Mouse (Mus musculus) heart, adult 2 months (tissue): ENCODE measurements around the gene 4833423E24Rik. TPM values are rescaled to one million over a fixed set of nuclear protein-coding genes. Genes with fewer than 3 reads are reported as not detected.

Source experiments
- DNase-seq, 2 experiments: peaks; one replicate each; pipeline ENCODE4 v3.0.0; 2021
- H3K27ac ChIP-seq: fragments of 200-600 bp; 2 replicates; pipeline ENCODE4 v1.8.1; 2022
- H3K27me3 ChIP-seq: fragments of 200-500 bp; 2 replicates; pipeline ENCODE4 v1.6.1; 2012; ENCODE audit warnings: mild to moderate bottlenecking, low read length, inconsistent platforms, mixed read lengths; ENCODE audit not compliant: control insufficient read depth, insufficient read depth
- H3K36me3 ChIP-seq: fragments of 200-500 bp; 2 replicates; pipeline ENCODE4 v1.6.1; 2012; ENCODE audit warnings: low read length, inconsistent platforms; ENCODE audit not compliant: control insufficient read depth, insufficient read depth
- H3K4me1 ChIP-seq: fragments of 200-500 bp; 2 replicates; pipeline ENCODE4 v1.6.1; 2011; ENCODE audit warnings: low read length; ENCODE audit not compliant: control insufficient read depth, insufficient read depth
- H3K4me3 ChIP-seq: fragments of 200-600 bp; 2 replicates; pipeline ENCODE4 v1.8.1; 2022
- H3K79me2 ChIP-seq: fragments of 200-500 bp; replicated peaks from 2 replicates; pipeline ENCODE4 v1.6.1; 2012; ENCODE audit warnings: mild to moderate bottlenecking, inconsistent platforms, low read length, moderate library complexity, mixed read lengths; ENCODE audit not compliant: control insufficient read depth, insufficient read depth
- H3K9ac ChIP-seq: fragments of 200-500 bp; 2 replicates; pipeline ENCODE4 v1.6.1; 2012; ENCODE audit warnings: low read depth, mild to moderate bottlenecking, control low read depth, inconsistent platforms, low read length, mixed read lengths
- CTCF ChIP-seq: fragments of 200-600 bp; IDR thresholded peaks from 2 replicates; pipeline ENCODE4 v1.8.1; 2022; ENCODE audit warnings: antibody characterized with exemption, mild to moderate bottlenecking, moderate library complexity
- EP300 ChIP-seq: fragments of 200-500 bp; IDR thresholded peaks from 2 replicates; pipeline ENCODE4 v1.6.1; 2011; ENCODE audit warnings: low read depth, low read length, control low read depth; ENCODE audit not compliant: insufficient read depth
- POLR2A ChIP-seq: fragments of 200-500 bp; IDR thresholded peaks from 2 replicates; pipeline ENCODE4 v1.6.1; 2011; ENCODE audit warnings: mild to moderate bottlenecking, low read depth, low read length, control low read depth; ENCODE audit not compliant: insufficient read depth
- WGBS: fragments of 180-500 bp; shearing (Covaris S2); methylation state at CpG from one replicate; pipeline ENCODE4 v1.1.7; 2018; 5-methylcytosine and 5-hydroxymethylcytosine counted together
- intact Hi-C: fragments of 180-260 bp; cut with DNase I; formaldehyde crosslinking; loops from one replicate; pipeline ENCODE4 v1.15.1; 2025
- long read RNA-seq: library from polyadenylated mRNA; stranded (forward); transcript quantifications from one replicate; pipeline ENCODE4 v2.0.0, GENCODE M21; 2021
- polyA plus RNA-seq: library from polyadenylated mRNA; depleted of rRNA; stranded (reverse); fragments of >200 nt; gene quantifications from 2 replicates; pipeline ENCODE4 v1.2.3, GENCODE M21; 2012; rRNA removed
- total RNA-seq, 2 experiments: library from RNA; stranded (reverse); gene quantifications; 2 replicates each; pipeline ENCODE4 v1.2.3; 2021

Gene 4833423E24Rik
- total RNA-seq (not detected), polyA plus RNA-seq (0.12 TPM in 1 of 2 replicates, not detected in the other)
- long read RNA-seq = 0 reads

DNA sequence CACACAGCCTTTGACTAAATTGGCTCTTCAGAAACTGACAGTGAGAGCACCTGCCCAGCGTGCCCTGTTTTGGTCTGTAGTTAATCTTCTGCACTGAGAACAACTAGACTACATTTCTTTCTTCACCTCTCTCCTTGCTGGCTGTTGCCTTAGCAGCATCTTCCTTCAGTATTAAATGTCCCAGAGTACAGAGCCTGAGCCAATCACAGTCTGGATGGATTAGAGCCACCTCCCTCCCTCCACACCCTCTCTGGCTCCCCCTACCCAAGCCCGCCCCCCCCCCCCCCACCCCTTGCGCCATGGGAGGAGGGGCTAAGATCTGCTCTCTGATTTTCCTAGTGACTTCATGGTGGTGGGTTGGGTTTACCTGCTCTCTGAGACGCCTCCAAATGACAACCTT is at the start of gene 4833423E24Rik:
TSS of gene 4833423E24Rik (minus strand) at position 146 of the 400 bp plus-strand sequence.
- H3K79me2 ChIP-seq = no peaks in the 10 kb centered on the region
- no peaks in the 10 kb centered on the region for H3K27me3 ChIP-seq
- H3K9ac ChIP-seq = no peak within 1 kb of the TSS
- H3K36me3 ChIP-seq = no peaks in the 10 kb centered on the region
- no peak within 1 kb of the TSS for H3K4me3 ChIP-seq
- intact Hi-C loops = no loop called here
- no peak for DNase-seq
- 36% methylated on average over 4 of the region's 4 CpGs for WGBS
- H3K27ac ChIP-seq = no peak within 1 kb of the TSS
- no peaks in the 10 kb centered on the region for H3K4me1 ChIP-seq
- TF ChIP-seq EP300 (no peak), CTCF (no peak), POLR2A (no peak)

GRCm38 (mm10) chr2:85561187-85561586 is 42.4 kb upstream of the 4833423E24Rik start:
- no peaks in the 10 kb centered on the region; the same call in 1 of the 2 replicates for H3K4me1 ChIP-seq
- H3K36me3 ChIP-seq = no peaks in the 10 kb centered on the region
- no peak overlapping the region for H3K4me3 ChIP-seq
- H3K9ac ChIP-seq = no peak overlapping the region
- peak; percentile 97 for TF ChIP-seq CTCF
- no peak for TF ChIP-seq EP300
- DNase-seq = peak in 1 of 2 experiments; percentile 13
- H3K27ac ChIP-seq = no peak overlapping the region
- WGBS = 23% methylated on average over 4 of the region's 4 CpGs
- no peaks in the 10 kb centered on the region for H3K27me3 ChIP-seq
- no peaks in the 10 kb centered on the region for H3K79me2 ChIP-seq
- intact Hi-C loops = loop anchor here (1.0 to 10.0 kb wide), 4 partner anchors 276 to 539 kb away; no protein-coding TSS in a partner anchor

DNA sequence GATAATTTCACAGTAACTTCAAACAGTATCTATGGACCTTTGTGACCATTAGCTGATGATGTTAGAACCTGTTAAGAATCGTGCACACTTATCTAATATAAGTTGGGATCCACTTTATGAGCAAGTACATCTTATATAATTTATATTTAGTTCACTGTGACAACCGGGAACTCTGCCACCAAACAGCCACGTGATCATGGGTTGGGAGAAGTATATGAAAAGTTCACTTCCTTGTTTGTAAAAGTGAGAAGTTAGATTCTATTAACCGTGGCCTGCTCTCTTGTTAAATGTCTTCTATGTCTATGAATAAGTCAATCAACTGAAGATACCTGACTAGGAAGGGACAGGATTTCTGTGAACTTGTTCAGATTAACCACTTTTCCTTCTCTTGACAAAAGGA is 41.4 kb upstream of the 4833423E24Rik start:
- no peak for TF ChIP-seq CTCF
- no peak for TF ChIP-seq EP300
- no peak for TF ChIP-seq POLR2A
- intact Hi-C loops = loop anchor here (5.0 to 10.0 kb wide), 2 partner anchors 275 to 538 kb away; no protein-coding TSS in a partner anchor
- Histone ChIP-seq H3K79me2 (no peaks in the 10 kb centered on the region), H3K4me1 (no peaks in the 10 kb centered on the region; the same call in 1 of the 2 replicates), H3K36me3 (no peaks in the 10 kb centered on the region), H3K4me3 (no peak overlapping the region), H3K9ac (no peak overlapping the region), H3K27ac (no peak overlapping the region), H3K27me3 (no peaks in the 10 kb centered on the region)
- DNase-seq = no peak
- 35% methylated on average over 4 of the region's 4 CpGs for WGBS

- TF ChIP-seq POLR2A (no peak), CTCF (no peak), EP300 (no peak)
- Histone ChIP-seq H3K4me3 (no peak overlapping the region), H3K4me1 (no peaks in the 10 kb centered on the region), H3K79me2 (no peaks in the 10 kb centered on the region), H3K36me3 (no peaks in the 10 kb centered on the region), H3K27ac (no peak overlapping the region), H3K9ac (no peak overlapping the region), H3K27me3 (no peaks in the 10 kb centered on the region)
- intact Hi-C loops = no loop called here
- WGBS = 47% methylated on average over 1 of the region's 1 CpGs
- no peak for DNase-seq
Measured at GRCm38 (mm10) chr2:85554806-85555205, 36.0 kb upstream of the 4833423E24Rik start.

DNA sequence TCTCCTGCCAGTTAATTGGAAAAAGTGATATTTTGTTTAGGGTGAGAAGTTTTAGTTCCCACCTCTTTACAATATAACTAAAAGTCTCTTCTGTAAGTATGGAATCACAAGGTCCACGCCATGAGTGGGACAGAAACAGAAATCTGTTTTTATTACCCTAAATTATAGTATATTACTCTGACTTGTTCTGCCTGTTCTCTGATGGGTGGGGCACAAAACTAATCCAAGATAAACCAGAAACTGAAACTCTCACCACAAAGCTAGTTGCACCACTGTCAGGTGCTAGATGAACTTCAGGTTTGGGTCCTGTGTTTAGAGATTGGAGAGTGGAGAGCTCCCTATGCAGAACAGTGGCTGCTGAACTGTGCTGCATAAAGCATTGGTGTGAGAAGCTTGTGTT is 15.1 kb upstream of the 4833423E24Rik start:
- intact Hi-C loops = no loop called here
- Histone ChIP-seq H3K36me3 (no peaks in the 10 kb centered on the region), H3K4me1 (no peaks in the 10 kb centered on the region), H3K9ac (no peak overlapping the region), H3K4me3 (no peak overlapping the region), H3K79me2 (no peaks in the 10 kb centered on the region), H3K27ac (no peak overlapping the region), H3K27me3 (no peaks in the 10 kb centered on the region)
- no peak for DNase-seq
- 85% methylated on average over 1 of the region's 1 CpGs for WGBS
- no peak for TF ChIP-seq CTCF
- TF ChIP-seq POLR2A = no peak
- TF ChIP-seq EP300 = no peak

- no peak overlapping the region for H3K4me3 ChIP-seq
- no peaks in the 10 kb centered on the region for H3K27me3 ChIP-seq
- TF ChIP-seq CTCF (no peak), EP300 (no peak), POLR2A (no peak)
- no peak overlapping the region for H3K27ac ChIP-seq
- H3K9ac ChIP-seq = no peak overlapping the region
- H3K79me2 ChIP-seq = no peaks in the 10 kb centered on the region
- 62% methylated on average over 2 of the region's 2 CpGs for WGBS
- no peak for DNase-seq
- H3K4me1 ChIP-seq = no peaks in the 10 kb centered on the region
- H3K36me3 ChIP-seq = no peaks in the 10 kb centered on the region
- intact Hi-C loops = no loop called here
Measured at GRCm38 (mm10) chr2:85532082-85532778, 13.4 kb upstream of the 4833423E24Rik start.
